Mouse (Mus musculus) neutrophil, adult 83 days (primary cell): ENCODE results near the gene Pde1a. TPM values are rescaled to one million over a fixed set of nuclear protein-coding genes. Genes with fewer than 3 reads are reported as not detected.

ENCODE experiments used
- total RNA-seq, 2 experiments: library from RNA; stranded (reverse); gene quantifications; one replicate each; pipeline ENCODE4 v1.2.4; 2023

The Pde1a gene
- total RNA-seq = under 1 TPM in 1 of 2 experiments, not detected in 1; 0.09 TPM

GRCm38 (mm10) chr2:80128861-80129698 lies at the start of gene Pde1a:
Pde1a (minus strand) TSS chr2:80129458.

Other genes with a start within 250 kb of the Pde1a start
- not detected for gene Prdx6b, start 163.0 kb upstream of the Pde1a start, total RNA-seq
- gene Dnajc10, start 186.0 kb upstream of the Pde1a start, total RNA-seq = 10 to 100 TPM; 37.8 to 41.0 TPM